Mouse (Mus musculus) testis, adult 2 months (tissue): ENCODE measurements around the gene Plxnc1. TPM values are rescaled to one million over a fixed set of nuclear protein-coding genes. Genes with fewer than 3 reads are reported as not detected.

Experiments used
- H3K27ac ChIP-seq: fragments of 200-500 bp; 2 replicates; pipeline ENCODE4 v1.5.1; 2012; ENCODE audit warnings: low read depth, low read length; ENCODE audit not compliant: control insufficient read depth, insufficient read depth
- H3K27me3 ChIP-seq: fragments of 200-500 bp; 2 replicates; pipeline ENCODE4 v1.6.1; 2012; ENCODE audit warnings: mild to moderate bottlenecking, low read length, moderate library complexity; ENCODE audit not compliant: control insufficient read depth, insufficient read depth
- H3K36me3 ChIP-seq: fragments of 200-500 bp; 2 replicates; pipeline ENCODE4 v1.6.1; 2012; ENCODE audit warnings: mild to moderate bottlenecking, low read length; ENCODE audit not compliant: control insufficient read depth, insufficient read depth
- H3K4me1 ChIP-seq: fragments of 200-500 bp; 2 replicates; pipeline ENCODE4 v1.6.1; 2012; ENCODE audit warnings: low read length; ENCODE audit not compliant: control insufficient read depth, insufficient read depth
- H3K4me3 ChIP-seq: fragments of 200-500 bp; 2 replicates; pipeline ENCODE4 v1.5.1; 2012; ENCODE audit warnings: low read depth, mild to moderate bottlenecking, low read length, moderate library complexity, mixed read lengths; ENCODE audit not compliant: control insufficient read depth
- CTCF ChIP-seq: fragments of 200-500 bp; IDR thresholded peaks from 2 replicates; pipeline ENCODE4 v1.5.1; 2012; ENCODE audit warnings: low read depth, mild to moderate bottlenecking, inconsistent platforms, low read length, moderate library complexity; ENCODE audit not compliant: control insufficient read depth, insufficient read depth, insufficient replicate concordance
- POLR2A ChIP-seq: fragments of 200-500 bp; IDR thresholded peaks from 2 replicates; pipeline ENCODE4 v1.6.1; 2012; ENCODE audit warnings: low read depth, mild to moderate bottlenecking, inconsistent platforms, low read length, moderate library complexity; ENCODE audit not compliant: control insufficient read depth
- polyA plus RNA-seq: library from polyadenylated mRNA; depleted of rRNA; stranded (reverse); fragments of >200 nt; gene quantifications from 2 replicates; pipeline ENCODE4 v1.2.3, GENCODE M21; 2012

Plxnc1 gene
- polyA plus RNA-seq, 1 experiment, result 4.0 TPM

DNA sequence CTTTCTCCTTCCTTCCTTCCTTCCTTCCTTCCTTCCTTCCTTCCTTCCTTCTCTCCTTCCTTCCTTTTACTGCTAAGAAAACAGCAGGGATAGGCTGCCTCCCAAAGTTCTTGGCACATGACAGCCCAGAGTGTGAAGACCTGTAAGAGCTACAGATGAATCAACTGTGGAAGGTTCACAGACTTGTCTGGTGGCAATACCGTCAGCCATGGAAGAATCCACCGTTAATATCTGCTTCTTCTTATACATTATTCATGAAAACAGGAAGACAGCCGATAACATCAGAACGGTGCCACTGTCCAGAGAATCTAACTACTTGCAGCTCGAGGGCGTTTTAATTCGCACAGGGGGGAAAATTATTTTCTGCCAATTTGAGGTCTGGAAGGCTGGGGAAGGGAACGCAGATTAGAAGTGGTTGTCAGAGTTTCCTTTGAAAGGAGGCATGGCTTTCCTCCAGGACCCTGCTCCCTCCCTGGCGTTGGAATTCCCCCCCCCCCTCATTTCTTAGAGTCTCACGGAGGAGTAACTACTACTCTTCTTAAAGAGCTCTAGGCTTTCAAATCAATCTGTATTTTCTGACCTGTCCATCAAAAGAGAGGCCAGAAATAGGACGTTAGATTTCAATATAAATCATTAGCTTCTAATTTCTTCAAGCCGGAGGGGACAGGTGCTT, 37.0 kb upstream of the Plxnc1 start:
- Histone ChIP-seq H3K36me3 (no peaks in the 10 kb centered on the region), H3K27ac (no peak overlapping the region), H3K4me1 (no peaks in the 10 kb centered on the region), H3K4me3 (no peak overlapping the region), H3K27me3 (no peaks in the 10 kb centered on the region)
- TF ChIP-seq POLR2A (no peak), CTCF (no peak)

- H3K4me1 ChIP-seq, result no peaks in the 10 kb centered on the region
- TF ChIP-seq CTCF, result no peak
- H3K27me3 ChIP-seq, result no peaks in the 10 kb centered on the region
- H3K4me3 ChIP-seq, result no peak overlapping the region
- no peaks in the 10 kb centered on the region for H3K36me3 ChIP-seq
- no peak overlapping the region for H3K27ac ChIP-seq
Measured at GRCm38 (mm10) chr10:94978265-94978822, 33.7 kb upstream of the Plxnc1 start.

DNA sequence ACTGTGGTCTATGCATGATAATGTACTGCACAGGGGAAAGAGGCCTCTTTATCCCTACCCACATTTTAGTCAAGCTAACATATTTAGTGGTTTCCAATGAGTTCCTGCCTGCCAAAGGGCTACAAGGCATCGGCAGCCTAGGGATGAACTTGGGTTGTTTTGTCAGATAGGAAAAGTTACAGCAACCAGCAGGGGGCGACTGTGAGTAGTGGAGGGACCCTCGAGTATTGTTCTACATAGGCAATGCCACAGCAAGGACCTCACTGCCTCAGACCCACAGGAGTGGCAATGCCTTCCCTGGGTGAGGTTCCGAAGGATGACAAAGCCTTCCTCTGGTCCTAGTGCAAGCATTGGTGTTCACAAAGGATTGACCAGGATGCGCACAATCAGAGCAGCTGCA, 31.7 kb upstream of the Plxnc1 start:
- TF ChIP-seq POLR2A, result no peak
- peak; percentile 74 for TF ChIP-seq CTCF
- Histone ChIP-seq H3K27ac (no peak overlapping the region), H3K4me1 (no peaks in the 10 kb centered on the region), H3K4me3 (no peak overlapping the region), H3K36me3 (no peaks in the 10 kb centered on the region), H3K27me3 (no peaks in the 10 kb centered on the region)

DNA sequence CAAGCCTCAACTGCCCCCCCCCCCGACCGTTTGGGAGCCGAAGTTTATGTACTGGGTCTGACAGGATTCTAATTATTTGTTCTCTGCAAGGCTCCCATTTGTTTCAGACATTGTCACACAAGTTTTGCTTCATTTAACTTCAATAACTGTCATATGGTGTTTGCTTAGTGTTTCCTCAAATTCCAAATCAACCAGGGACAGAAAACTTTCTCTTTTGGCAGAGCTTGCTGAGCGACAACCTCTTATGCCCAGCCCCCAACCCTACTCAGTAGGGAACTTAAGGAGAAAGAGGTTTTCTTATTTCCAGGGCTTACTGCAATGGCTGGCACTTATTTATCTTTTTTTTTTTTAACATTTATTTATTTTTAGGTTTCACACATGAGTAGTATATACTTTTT, 30.5 kb upstream of the Plxnc1 start:
- Histone ChIP-seq H3K4me1 (peaks cover 2% of the 10 kb centered on the region), H3K36me3 (no peaks in the 10 kb centered on the region), H3K27ac (no peak overlapping the region), H3K4me3 (no peak overlapping the region), H3K27me3 (no peaks in the 10 kb centered on the region)
- TF ChIP-seq POLR2A (no peak), CTCF (no peak)

GRCm38 (mm10) chr10:94974345-94975098, 29.9 kb upstream of the Plxnc1 start:
- H3K27ac ChIP-seq, result no peak overlapping the region
- no peak overlapping the region for H3K4me3 ChIP-seq
- peaks cover 2% of the 10 kb centered on the region for H3K4me1 ChIP-seq
- H3K27me3 ChIP-seq, result no peaks in the 10 kb centered on the region
- no peaks in the 10 kb centered on the region for H3K36me3 ChIP-seq
- TF ChIP-seq POLR2A (no peak), CTCF (no peak)

GRCm38 (mm10) chr10:94971625-94972161, 27.1 kb upstream of the Plxnc1 start:
- Histone ChIP-seq H3K4me1 (peaks cover 3% of the 10 kb centered on the region), H3K27me3 (no peaks in the 10 kb centered on the region), H3K27ac (no peak overlapping the region), H3K4me3 (no peak overlapping the region), H3K36me3 (no peaks in the 10 kb centered on the region)
- no peak for TF ChIP-seq POLR2A
- no peak for TF ChIP-seq CTCF

DNA sequence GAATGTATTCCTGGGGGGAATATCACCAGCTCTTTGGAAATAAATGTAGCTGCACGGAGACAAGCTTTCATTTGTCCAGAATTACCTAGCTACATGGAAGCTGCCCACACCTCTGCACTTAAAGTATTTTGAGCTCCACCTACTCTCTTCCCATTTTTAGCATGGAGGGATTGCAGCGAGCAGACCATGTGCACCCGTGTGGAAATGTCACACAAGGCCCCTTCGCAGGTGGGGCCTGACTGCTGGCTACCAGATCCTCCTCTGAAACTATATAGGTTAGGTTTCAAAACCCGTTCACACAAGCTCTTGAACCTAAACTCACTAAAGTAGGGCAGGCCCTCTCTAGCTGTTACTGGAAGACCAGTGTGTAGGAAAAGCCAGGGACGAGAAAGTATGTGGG, 25.6 kb upstream of the Plxnc1 start:
- no peak for TF ChIP-seq POLR2A
- Histone ChIP-seq H3K27me3 (no peaks in the 10 kb centered on the region), H3K27ac (no peak overlapping the region), H3K36me3 (no peaks in the 10 kb centered on the region), H3K4me1 (peaks cover 7% of the 10 kb centered on the region), H3K4me3 (no peak overlapping the region)
